Mouse (Mus musculus): ENCODE results near the gene Tfap4. TPM values are rescaled to one million over a fixed set of nuclear protein-coding genes. Genes with fewer than 3 reads are reported as not detected.

Gene Tfap4
- polyA plus RNA-seq, 1 experiment from 2014 or later, result 8.1 TPM

DNA sequence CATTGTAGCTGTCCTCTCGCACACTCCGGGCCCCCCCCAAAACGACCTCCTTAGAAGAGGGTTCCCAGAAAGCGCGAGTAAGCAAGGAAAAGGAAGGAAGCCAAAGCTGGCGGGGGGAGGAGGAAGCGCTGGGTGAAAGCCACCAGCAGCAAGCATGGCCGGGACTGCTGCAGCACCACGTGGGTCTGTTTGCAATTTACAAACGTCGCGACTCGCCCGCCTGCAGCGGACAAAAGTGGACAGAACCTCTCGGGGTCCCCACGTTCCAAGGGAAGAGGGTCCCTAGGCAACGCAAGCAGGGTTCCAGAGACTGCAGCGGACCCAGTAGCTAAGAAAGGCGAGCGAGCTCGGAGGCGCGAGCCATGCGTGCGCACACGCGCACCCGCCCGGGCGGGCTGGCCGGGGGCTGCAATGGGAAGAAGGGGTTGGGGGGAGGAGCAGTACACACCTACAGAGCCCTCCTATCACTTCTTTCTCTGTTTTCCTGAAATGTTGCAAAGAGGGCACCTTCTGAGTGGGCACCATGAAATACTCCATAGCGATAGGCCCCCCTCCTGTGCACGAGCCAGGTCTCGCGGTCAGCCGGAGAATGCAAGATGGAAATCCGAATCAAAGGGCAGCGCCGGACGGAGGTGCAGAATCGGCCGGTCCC, 548 bp downstream of the Tfap4 start:
- ATAC-seq (replicated peaks), result peak; percentile 64
- no peaks in the 10 kb centered on the region for H3K9me3 ChIP-seq
- peak overlapping the region; percentile 89 for H3K4me3 ChIP-seq
- no peaks in the 10 kb centered on the region; the same call in 1 of the 2 replicates for H3K27me3 ChIP-seq (replicated peaks)
- H3K9ac ChIP-seq, result peak overlapping the region; percentile 68
- H3K36me3 ChIP-seq (replicated peaks), result no peaks in the 10 kb centered on the region
- peaks cover 22% of the 10 kb centered on the region for H3K4me1 ChIP-seq
- under 1% methylated on average over 43 of the region's 43 CpGs for WGBS
- peak overlapping the region; percentile 96 for H3K27ac ChIP-seq
- H3K4me2 ChIP-seq, result peak overlapping the region; percentile 69

DNA sequence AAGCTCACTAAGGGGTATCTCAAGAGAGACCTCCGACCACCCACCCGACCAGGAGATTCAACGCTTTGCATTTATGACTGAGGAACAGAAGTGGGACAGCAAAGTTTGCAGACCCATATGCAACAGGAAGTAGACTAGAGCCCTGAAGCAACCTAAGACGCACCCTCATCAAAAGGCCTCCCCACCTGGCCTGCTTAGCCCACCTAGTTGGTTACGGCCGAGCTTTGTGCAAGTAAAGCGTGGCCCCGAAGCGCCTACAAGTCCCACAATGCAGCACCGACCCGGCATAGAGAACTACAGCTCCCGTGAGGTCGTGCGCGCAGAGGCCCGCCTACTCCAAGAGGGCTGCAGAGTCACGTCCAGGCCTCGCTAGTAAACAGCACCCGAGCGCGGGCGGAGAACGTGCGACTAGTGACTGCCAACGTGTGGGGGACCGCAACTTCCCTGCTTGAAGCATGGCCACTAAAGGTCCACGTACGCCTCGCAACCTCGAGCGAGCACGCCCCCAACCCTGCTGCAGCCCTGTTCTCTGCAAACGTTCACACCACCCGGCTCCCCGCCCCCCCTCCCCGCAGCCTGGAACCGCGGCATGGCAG, 1.2 kb downstream of the Tfap4 start:
- Histone ChIP-seq H3K4me3 (peak overlapping the region; percentile 89), H3K27ac (peak overlapping the region; percentile 96), H3K4me1 (peaks cover 22% of the 10 kb centered on the region), H3K4me2 (peak overlapping the region; percentile 69), H3K9ac (peak overlapping the region; percentile 68), H3K36me3 (replicated peaks) (no peaks in the 10 kb centered on the region), H3K27me3 (replicated peaks) (no peaks in the 10 kb centered on the region; the same call in 1 of the 2 replicates), H3K9me3 (no peaks in the 10 kb centered on the region)
- peak; percentile 95 for ATAC-seq (replicated peaks)
- under 1% methylated on average over 37 of the region's 38 CpGs for WGBS

DNA sequence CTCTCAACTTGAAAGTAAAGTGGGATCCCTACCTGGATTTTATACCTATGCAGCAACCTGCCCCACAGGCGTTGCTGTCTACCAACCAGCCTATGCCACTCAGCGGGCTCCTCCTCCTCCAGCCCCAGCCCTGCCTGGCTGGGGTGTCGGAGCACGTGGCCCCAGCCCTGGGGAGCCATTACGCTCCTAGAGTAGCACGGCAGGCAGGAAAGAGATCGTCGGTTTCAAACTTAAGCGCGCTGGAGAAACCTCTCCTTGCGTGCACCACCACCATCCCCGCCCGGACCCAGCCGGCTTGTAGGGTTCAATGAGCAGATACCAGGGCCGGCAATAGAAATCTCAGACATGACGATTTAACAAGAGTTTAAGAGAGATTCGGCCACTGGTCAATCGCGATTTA, 1.7 kb downstream of the Tfap4 start:
- peak; percentile 65 for ATAC-seq (replicated peaks)
- under 1% methylated on average over 19 of the region's 19 CpGs for WGBS
- H3K4me1 ChIP-seq, result peaks cover 22% of the 10 kb centered on the region

DNA sequence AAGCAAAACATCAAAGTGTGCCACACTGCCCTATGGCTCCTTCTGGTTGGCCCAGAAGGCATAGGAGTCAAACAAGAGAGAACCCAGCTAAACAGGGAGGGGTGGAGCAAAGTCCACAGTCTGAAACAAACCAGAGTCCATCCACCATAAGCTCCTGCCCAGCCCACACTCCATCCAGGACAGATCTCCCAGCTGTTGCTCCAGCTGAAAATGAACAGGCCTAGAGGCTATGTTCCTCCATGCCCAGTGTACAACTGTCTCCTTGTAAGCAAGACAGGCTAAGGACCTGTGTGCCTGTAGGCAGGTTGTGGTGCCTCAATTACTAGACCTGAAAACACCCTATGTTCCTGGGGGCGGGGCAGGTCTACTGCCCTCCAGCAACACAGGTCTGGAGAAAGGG, 2.6 kb downstream of the Tfap4 start:
- no peaks in the 10 kb centered on the region for H3K36me3 ChIP-seq (replicated peaks)
- no peaks in the 10 kb centered on the region; the same call in 1 of the 2 replicates for H3K27me3 ChIP-seq (replicated peaks)
- H3K9ac ChIP-seq, result peak overlapping the region; percentile 68; the same call in 1 of the 2 replicates
- WGBS, result 100% methylated on average over 1 of the region's 1 CpGs
- ATAC-seq (replicated peaks), result no peak
- H3K4me2 ChIP-seq, result peak overlapping the region; percentile 69
- H3K27ac ChIP-seq, result peak overlapping the region; percentile 96
- H3K4me1 ChIP-seq, result peaks cover 22% of the 10 kb centered on the region
- peak overlapping the region; percentile 89 for H3K4me3 ChIP-seq
- H3K9me3 ChIP-seq, result no peaks in the 10 kb centered on the region

More for the DNA sequence above, 1.7 kb downstream of the Tfap4 start:
- no peaks in the 10 kb centered on the region for H3K36me3 ChIP-seq (replicated peaks)
- no peaks in the 10 kb centered on the region; the same call in 1 of the 2 replicates for H3K27me3 ChIP-seq (replicated peaks)
- no peaks in the 10 kb centered on the region for H3K9me3 ChIP-seq
- peak overlapping the region; percentile 89 for H3K4me3 ChIP-seq
- peak overlapping the region; percentile 68 for H3K9ac ChIP-seq
- H3K27ac ChIP-seq, result peak overlapping the region; percentile 96
- peak overlapping the region; percentile 69 for H3K4me2 ChIP-seq

DNA sequence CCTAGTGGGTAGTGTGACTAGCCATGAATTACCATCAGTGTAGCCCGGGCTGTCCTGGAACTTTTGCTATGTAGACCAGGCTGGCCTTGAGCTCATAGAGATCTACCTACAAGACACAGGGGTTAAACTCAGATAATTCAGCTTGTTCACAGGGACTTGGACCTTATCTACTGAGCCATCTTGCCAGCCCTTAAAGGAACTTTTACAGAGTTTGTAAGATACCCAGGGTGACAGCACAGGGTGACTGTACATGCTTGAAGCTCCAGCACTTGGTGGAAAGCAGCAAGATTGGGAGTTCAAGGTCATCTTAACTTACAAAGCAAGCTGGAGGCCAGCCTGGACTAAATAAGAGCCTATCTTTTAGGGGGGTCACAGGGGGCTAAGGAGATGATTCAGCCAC, 4.1 kb downstream of the Tfap4 start:
- no peak overlapping the region for H3K9ac ChIP-seq
- H3K4me1 ChIP-seq, result peaks cover 20% of the 10 kb centered on the region
- no peak overlapping the region for H3K4me2 ChIP-seq
- no peak for ATAC-seq (replicated peaks)
- 93% methylated on average over 1 of the region's 1 CpGs for WGBS
- H3K27ac ChIP-seq, result no peak overlapping the region
- H3K9me3 ChIP-seq, result no peaks in the 10 kb centered on the region
- H3K4me3 ChIP-seq, result no peak overlapping the region
- no peaks in the 10 kb centered on the region for H3K27me3 ChIP-seq (replicated peaks)
- H3K36me3 ChIP-seq (replicated peaks), result peaks cover 3% of the 10 kb centered on the region; the same call in 1 of the 2 replicates

DNA sequence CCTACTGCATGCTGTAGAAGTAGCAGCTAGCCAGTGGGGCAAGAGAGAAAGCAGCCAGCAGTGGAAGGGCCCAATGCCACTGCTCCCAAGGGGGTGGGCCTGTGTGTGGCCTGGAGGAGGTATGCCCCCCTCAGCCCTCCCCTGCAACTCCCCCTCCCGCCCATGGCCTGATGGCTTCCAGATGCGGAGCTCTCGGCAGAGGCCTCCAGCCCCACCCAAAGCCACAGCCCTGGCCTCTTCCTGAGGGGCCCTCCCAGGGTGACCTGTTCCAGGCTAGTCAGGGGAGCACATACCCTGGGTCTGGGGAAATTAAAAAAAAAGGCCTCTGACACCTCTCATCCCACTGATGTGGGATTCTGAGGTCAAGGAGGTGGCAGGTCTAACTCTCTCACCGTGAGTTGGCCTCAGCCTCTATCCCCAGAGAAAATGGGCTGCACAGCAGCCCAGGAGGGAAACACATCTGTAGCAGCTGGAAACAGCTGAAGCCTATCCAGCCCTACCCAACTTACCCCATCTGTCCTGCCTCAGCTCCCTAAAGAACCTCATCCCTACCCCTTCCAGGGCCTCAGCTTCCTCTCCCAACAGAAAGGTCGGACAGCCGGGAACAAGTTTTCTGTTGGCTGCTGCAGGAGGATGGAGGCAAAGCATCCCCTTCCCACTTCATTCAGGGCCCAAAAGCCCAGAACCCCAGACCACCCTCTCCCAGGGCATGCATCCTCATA, 6.7 kb downstream of the Tfap4 start:
- no peak overlapping the region for H3K9ac ChIP-seq
- peaks cover 14% of the 10 kb centered on the region for H3K36me3 ChIP-seq (replicated peaks)
- H3K27me3 ChIP-seq (replicated peaks), result no peaks in the 10 kb centered on the region
- ATAC-seq (replicated peaks), result no peak
- WGBS, result 68% methylated on average over 6 of the region's 6 CpGs
- H3K4me3 ChIP-seq, result no peak overlapping the region
- peaks cover 16% of the 10 kb centered on the region for H3K4me1 ChIP-seq
- no peak overlapping the region for H3K4me2 ChIP-seq
- no peak overlapping the region for H3K27ac ChIP-seq
- H3K9me3 ChIP-seq, result no peaks in the 10 kb centered on the region

DNA sequence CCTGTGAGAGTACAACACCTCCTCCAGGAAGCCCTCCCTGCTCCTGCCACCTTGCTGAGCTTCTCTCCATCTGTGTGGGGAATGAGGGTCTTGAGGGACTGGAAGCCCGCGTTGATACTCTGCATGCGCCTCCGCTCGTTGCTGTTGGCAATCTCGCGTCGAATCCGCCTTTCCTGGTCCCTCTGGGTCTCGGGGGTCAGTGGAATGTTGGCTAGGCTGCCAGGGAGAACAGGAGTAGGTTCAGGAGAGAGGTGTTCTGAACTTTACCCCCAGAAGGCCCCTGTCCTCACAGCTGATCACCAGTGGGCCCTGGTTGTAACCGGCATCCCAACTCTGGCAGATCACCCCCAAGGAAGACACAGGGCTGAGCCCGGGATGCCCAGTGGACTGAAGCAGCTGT, 7.8 kb downstream of the Tfap4 start:
- no peaks in the 10 kb centered on the region for H3K9me3 ChIP-seq
- H3K4me3 ChIP-seq, result no peak overlapping the region
- H3K4me1 ChIP-seq, result peaks cover 5% of the 10 kb centered on the region
- H3K27ac ChIP-seq, result no peak overlapping the region
- no peak for ATAC-seq (replicated peaks)
- 97% methylated on average over 12 of the region's 12 CpGs for WGBS
- H3K36me3 ChIP-seq (replicated peaks), result peaks cover 14% of the 10 kb centered on the region
- no peaks in the 10 kb centered on the region for H3K27me3 ChIP-seq (replicated peaks)
- H3K9ac ChIP-seq, result no peak overlapping the region
- no peak overlapping the region for H3K4me2 ChIP-seq

DNA sequence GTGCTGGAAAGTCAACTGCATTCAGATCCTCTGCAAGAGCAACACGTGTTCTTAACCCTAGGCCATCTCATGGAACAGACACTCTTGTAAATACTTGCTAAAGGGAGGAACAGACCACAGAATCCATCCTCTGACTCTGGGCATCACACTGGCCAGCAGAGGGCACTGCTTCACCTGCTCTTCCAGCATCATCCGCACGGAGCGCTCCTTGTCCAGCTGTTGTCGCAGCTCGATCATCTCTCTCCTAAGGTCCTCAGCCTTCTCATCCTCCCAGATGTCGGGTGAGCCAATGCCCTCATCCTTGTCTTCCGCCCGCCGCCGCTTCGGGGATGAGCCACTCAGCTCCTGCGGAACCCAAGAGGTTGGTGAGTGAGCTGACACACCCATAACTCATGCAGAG, 8.6 kb downstream of the Tfap4 start:
- 31% methylated on average over 13 of the region's 13 CpGs for WGBS
- peak; percentile 73 for ATAC-seq (replicated peaks)
- peaks cover 14% of the 10 kb centered on the region for H3K36me3 ChIP-seq (replicated peaks)
- H3K9ac ChIP-seq, result no peak overlapping the region
- no peaks in the 10 kb centered on the region for H3K27me3 ChIP-seq (replicated peaks)
- no peak overlapping the region for H3K4me2 ChIP-seq
- no peaks in the 10 kb centered on the region for H3K9me3 ChIP-seq
- no peak overlapping the region for H3K27ac ChIP-seq
- H3K4me3 ChIP-seq, result no peak overlapping the region
- H3K4me1 ChIP-seq, result no peaks in the 10 kb centered on the region; the same call in 1 of the 2 replicates

DNA sequence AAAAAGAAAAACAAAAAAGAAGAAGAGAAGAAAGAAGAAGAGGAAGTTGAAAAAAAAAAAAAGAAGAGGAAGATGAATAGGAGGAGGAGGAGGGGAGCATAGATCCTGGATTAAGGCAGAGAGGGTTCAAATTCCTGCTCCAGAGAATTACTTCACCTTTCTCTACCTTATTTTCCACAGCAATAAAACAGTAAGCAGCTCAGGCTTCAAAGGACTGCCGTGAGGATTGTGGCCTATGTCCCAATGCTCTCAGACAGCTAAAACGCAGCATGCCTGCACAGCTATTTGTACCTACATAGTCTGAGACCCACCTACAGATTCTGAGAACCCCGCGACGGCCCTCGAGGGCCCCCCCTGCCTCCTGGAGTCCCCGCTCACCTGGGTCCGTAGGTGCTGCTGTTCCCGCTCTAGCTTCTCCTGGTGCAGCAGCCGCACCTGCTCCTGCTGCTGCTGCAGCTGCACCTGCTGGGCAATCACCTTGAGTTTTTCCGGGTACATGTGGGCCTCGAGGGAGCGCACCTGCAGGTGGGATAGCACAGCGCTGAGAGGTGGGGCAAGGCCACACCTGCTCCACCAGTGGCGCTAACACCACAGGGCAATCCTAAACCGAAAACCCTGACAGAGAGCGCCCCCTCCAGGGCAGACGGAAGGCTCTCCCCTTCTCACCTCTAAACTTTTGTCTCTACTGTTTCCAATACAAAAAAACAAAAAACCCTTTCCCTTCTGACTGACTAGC, 10.5 kb downstream of the Tfap4 start:
- Histone ChIP-seq H3K4me2 (no peak overlapping the region), H3K27me3 (replicated peaks) (no peaks in the 10 kb centered on the region), H3K9me3 (no peaks in the 10 kb centered on the region), H3K4me3 (no peak overlapping the region), H3K9ac (no peak overlapping the region), H3K36me3 (replicated peaks) (peaks cover 17% of the 10 kb centered on the region), H3K27ac (no peak overlapping the region), H3K4me1 (no peaks in the 10 kb centered on the region; the same call in 1 of the 2 replicates)
- ATAC-seq (replicated peaks), result no peak
- WGBS, result 92% methylated on average over 18 of the region's 18 CpGs

DNA sequence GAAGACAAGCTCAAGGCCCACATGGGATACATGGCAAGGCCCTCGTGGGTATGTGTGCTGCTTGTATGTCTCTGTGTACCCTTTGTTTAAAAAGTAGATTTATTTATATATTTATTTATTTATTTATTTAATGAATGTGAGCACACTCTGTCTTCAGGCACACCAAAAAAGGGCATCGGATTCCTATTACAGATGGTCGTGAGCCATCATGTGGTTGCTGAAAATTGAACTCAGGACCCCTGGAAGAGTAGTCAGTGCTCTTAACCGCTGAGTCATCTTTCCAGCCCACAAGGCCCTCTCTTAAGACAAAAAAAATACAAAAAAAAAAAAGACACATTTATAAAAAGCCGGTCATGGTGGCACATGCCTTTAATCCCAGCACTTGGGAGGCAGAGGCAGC, 12.0 kb downstream of the Tfap4 start:
- no peak overlapping the region for H3K27ac ChIP-seq
- H3K9me3 ChIP-seq, result no peaks in the 10 kb centered on the region
- no peak overlapping the region for H3K4me2 ChIP-seq
- H3K9ac ChIP-seq, result no peak overlapping the region
- H3K4me1 ChIP-seq, result peaks cover 2% of the 10 kb centered on the region
- no peak overlapping the region for H3K4me3 ChIP-seq
- H3K36me3 ChIP-seq (replicated peaks), result peaks cover 17% of the 10 kb centered on the region
- ATAC-seq (replicated peaks), result no peak
- H3K27me3 ChIP-seq (replicated peaks), result no peaks in the 10 kb centered on the region
- WGBS, result 96% methylated on average over 5 of the region's 5 CpGs

DNA sequence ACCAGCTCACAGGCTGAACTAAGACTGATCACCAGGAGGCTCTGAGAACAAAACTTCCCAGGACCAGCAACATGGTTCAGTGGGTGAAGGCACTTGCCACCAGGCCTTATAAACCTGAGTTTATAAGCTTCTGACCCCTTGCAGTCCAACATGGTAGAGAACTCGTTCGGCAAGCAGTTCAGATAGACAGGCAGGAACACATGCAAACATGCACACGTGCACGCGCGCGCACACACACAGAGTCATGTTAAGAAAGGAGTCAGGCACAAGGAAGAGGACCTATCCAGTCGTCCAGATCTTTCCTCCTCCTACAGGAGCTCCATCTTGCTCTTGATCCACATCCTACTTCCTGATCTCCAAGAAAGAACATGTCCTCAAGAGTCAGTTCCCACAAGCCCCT, 12.8 kb downstream of the Tfap4 start:
- Histone ChIP-seq H3K27ac (no peak overlapping the region), H3K9ac (no peak overlapping the region), H3K36me3 (replicated peaks) (peaks cover 17% of the 10 kb centered on the region), H3K4me1 (peaks cover 7% of the 10 kb centered on the region), H3K27me3 (replicated peaks) (no peaks in the 10 kb centered on the region), H3K9me3 (no peaks in the 10 kb centered on the region), H3K4me2 (no peak overlapping the region), H3K4me3 (no peak overlapping the region)
- 94% methylated on average over 8 of the region's 8 CpGs for WGBS
- no peak for ATAC-seq (replicated peaks)

DNA sequence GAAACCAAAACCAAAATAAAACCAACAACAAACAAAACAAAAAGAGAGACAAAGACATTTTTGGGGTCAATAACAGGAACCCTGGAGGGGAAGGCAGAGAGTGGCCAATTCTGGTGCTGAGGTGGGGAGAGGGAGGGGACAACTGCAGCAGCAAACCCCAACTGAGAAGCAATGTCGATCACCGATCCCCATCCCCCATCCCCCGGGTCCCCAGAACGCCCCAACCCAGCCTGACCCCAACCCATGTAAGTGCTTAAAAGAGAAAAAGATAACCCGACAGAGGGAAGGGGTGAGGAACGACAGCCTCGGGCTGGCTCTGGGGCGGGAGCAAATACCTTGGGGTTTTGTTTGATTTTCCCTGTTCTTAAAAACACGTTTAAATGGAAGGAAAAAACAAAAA, 14.8 kb downstream of the Tfap4 start:
- H3K4me3 ChIP-seq, result no peak overlapping the region
- H3K9me3 ChIP-seq, result no peaks in the 10 kb centered on the region
- H3K4me2 ChIP-seq, result no peak overlapping the region
- peaks cover 13% of the 10 kb centered on the region; the same call in 1 of the 2 replicates for H3K36me3 ChIP-seq (replicated peaks)
- no peaks in the 10 kb centered on the region for H3K27me3 ChIP-seq (replicated peaks)
- H3K9ac ChIP-seq, result no peak overlapping the region
- H3K27ac ChIP-seq, result no peak overlapping the region
- ATAC-seq (replicated peaks), result no peak
- peaks cover 7% of the 10 kb centered on the region for H3K4me1 ChIP-seq
- WGBS, result 77% methylated on average over 9 of the region's 9 CpGs
